Mouse (Mus musculus) embryonic fibroblast, embryonic 13.5 days (primary cell): ENCODE measurements around the gene Zfp428.

ENCODE experiments used
- CTCF ChIP-seq: IDR thresholded peaks from 2 replicates; pipeline ENCODE4 v1.5.1; 2011; ENCODE audit warnings: mild to moderate bottlenecking, control low read depth, low read length, moderate library complexity, borderline replicate concordance; ENCODE audit not compliant: insufficient read depth
- POLR2A ChIP-seq: IDR thresholded peaks from 2 replicates; pipeline ENCODE4 v1.6.1; 2011; ENCODE audit warnings: low read depth, mild to moderate bottlenecking, control low read depth, low read length, moderate library complexity

- TF ChIP-seq CTCF = no peak
- TF ChIP-seq POLR2A = peak; percentile 16; the same call in 1 of the 2 replicates
These were observed 1.2 kb upstream of the Zfp428 start for GRCm38 (mm10) chr7:24505447-24506064.
